ENCODE assay signal across 21 mouse cellular contexts in genomic region chr19:42726766-42727165, GRCm38 (mm10). TPM values are rescaled to one million over a fixed set of nuclear protein-coding genes. Genes with fewer than 3 reads are reported as not detected.
DNase-seq lines count a peak whose midpoint lies in the region; ATAC-seq lines count a peak whose summit lies in the region.
"Had no signal": no experiment of that assay in that cellular context is flagged by ENCODE, and none has a peak within 500 bp of the region (broad histone marks: within the 10 kb centered on the region; RNA-seq: fewer than 3 reads in every experiment).

No protein-coding gene starts in this region.

- intact Hi-C loops in left cerebral cortex, postnatal 4 days (cut with DNase I), result no loop called here
- intact Hi-C loops in left cerebral cortex, postnatal 25 days (cut with DNase I), result no loop called here

- DNase-seq in cerebellum, postnatal 4 days (ENCODE audit: low spot score in 2 of 2), result no peak
- DNase-seq in left cerebral cortex, postnatal 4 days, result peak; percentile 62
- DNase-seq in left cerebral cortex, postnatal 25 days (ENCODE audit: low spot score in 2 of 2), result no peak
- peak; percentile 84 for DNase-seq in cerebellum, adult 9-10 months
- DNase-seq in cerebellum, postnatal 36 days, result peak; percentile 64 to 70
- no peak for DNase-seq in spleen, postnatal 4 days (ENCODE audit: low spot score in 2 of 2)
- no peak for DNase-seq in adrenal gland, adult 8-10 months
- DNase-seq: adrenal gland, postnatal 10 days; heart, postnatal 14 days; kidney, adult 9 months; layer of hippocampus, postnatal 36 days; lung, postnatal 36 days; midbrain, embryonic 14.5 days; spleen, adult 18-20 months; thymus, adult 18-20 months had no signal

- peak; percentile 63 for ATAC-seq in cerebellum, adult (ENCODE audit: insufficient number of reproducible peaks, low FRiP score, low TSS enrichment)
- ATAC-seq: forebrain, embryonic 16.5 days; hindbrain, embryonic 16.5 days; intestine, embryonic 16.5 days had no signal

RNA-seq across cellular contexts. Expression of gene Pyroxd2, which starts 25.8 kb away (rescaled TPM):
- total RNA-seq in left cerebral cortex, postnatal 4 days (2021), result 1 to 10 TPM; 1.8 to 2.1 TPM
- 1 to 10 TPM; 2.0 to 2.6 TPM for total RNA-seq in left cerebral cortex, postnatal 25 days (2021)
- 10 to 100 TPM; 37.8 to 64.5 (median 50.9) TPM for total RNA-seq in adrenal gland, adult 8-10 months (2022)
- total RNA-seq: CH12.LX, ES-E14 had no signal

RNA-seq across cellular contexts. Expression of gene Hps1, which starts 53.0 kb away (rescaled TPM):
- total RNA-seq in left cerebral cortex, postnatal 4 days (2021), result 10 to 100 TPM; 14.0 to 15.9 TPM
- 1 to 10 TPM; 6.5 to 9.7 TPM for total RNA-seq in left cerebral cortex, postnatal 25 days (2021)
- total RNA-seq in adrenal gland, adult 8-10 months (2022), result 10 to 100 TPM; 28.8 to 37.8 (median 31.0) TPM

Comparison
In these comparisons a context has a peak if more than half of its experiments do, and no peak if none do; other contexts are left out.
1. DNase-seq: peak in left cerebral cortex, postnatal 4 days (single experiment), cerebellum, adult 9-10 months (single experiment) and cerebellum, postnatal 36 days (2 of 2); none in cerebellum, postnatal 4 days (0 of 2), left cerebral cortex, postnatal 25 days (0 of 2), spleen, postnatal 4 days (0 of 2) and adrenal gland, adult 8-10 months (single experiment).
2. RNA of gene Pyroxd2, which starts 25.8 kb away (total RNA-seq): 37.8 to 64.5 TPM in adrenal gland, adult 8-10 months; 2.0 to 2.6 TPM in left cerebral cortex, postnatal 25 days and 1.8 to 2.1 TPM in left cerebral cortex, postnatal 4 days; every median in the first group is over 10 times any median in the second.